Mouse (Mus musculus): ENCODE results near the gene Tsr2. TPM values are rescaled to one million over a fixed set of nuclear protein-coding genes. Genes with fewer than 3 reads are reported as not detected.
A peak's percentile ranks its signal among the peaks of the same experiment; 100 is the strongest.

Tsr2 gene
- 34.2 and 37.1 TPM in 2 replicates for polyA plus RNA-seq (2014; fragmentation: Nextera tagmentation; extraction: Ambion mirVana)

DNA sequence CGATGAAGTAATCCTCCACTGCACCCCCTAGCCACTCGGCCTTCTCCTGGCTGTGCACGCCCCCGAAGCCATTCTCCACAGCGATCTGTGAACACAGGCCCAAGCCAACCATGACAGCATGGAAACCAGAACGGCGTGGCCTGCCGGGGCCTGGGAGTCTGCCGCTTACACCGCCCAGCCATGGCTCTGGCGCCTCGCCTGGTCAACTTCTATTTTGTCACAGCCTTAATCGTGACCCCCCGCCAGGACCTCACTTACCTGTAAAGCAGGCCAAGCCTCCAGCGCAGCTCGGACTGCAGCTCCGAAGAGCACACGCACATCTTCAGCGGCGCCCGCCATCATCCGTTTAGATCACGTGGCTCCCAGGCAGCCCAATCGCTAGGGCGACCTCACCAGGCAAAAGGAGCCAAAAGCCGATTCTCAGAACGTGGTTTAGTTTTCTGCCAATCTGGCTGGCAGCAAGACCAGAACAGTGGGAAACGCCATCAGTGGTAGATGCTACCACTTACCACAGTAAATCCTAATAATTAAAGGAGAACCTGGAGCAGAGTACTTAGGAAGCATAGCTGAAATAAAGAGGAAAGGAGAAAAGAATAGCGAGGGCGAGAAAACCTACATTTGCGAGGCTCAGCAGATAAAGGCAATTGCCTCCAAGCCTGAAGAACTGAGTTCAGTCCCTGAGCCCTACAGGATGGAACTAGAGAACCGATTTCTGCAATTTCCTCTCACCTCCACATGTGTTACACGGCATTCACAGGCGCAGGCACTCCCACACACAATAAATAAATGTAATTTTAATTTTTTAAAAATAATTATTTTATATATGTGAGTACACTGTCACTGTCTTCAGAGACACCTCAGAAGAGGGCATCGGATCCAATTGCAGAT, at the start of gene Tsr2:
Tsr2 (minus strand) TSS at position 373 of the 888 bp plus-strand sequence.
- ATAC-seq (ENCODE audit: insufficient number of reproducible peaks, insufficient read depth, low FRiP score, low read depth) = peak; percentile 88
- H3K36me3 ChIP-seq (ENCODE audit: control insufficient read depth, insufficient read depth, low read length) = no peaks in the 10 kb centered on the region
- no peak within 1 kb of the TSS for H3K27ac ChIP-seq (ENCODE audit: low read length)
- no peaks in the 10 kb centered on the region for H3K27me3 ChIP-seq (ENCODE audit: control insufficient read depth, insufficient read depth, low read length)
- peak within 1 kb of the TSS; percentile 58 for H3K4me3 ChIP-seq (ENCODE audit: low read depth, low read length)
- WGBS = 23% methylated on average over 35 of the region's 35 CpGs
- peak within 1 kb of the TSS; percentile 36 for H3K9ac ChIP-seq (replicated peaks; ENCODE audit: low read depth, low read length)
- no peaks in the 10 kb centered on the region for H3K9me3 ChIP-seq (ENCODE audit: control insufficient read depth, low read depth, low read length)
- H3K4me1 ChIP-seq (ENCODE audit: control insufficient read depth, insufficient read depth, low read length) = no peaks in the 10 kb centered on the region
- peak within 1 kb of the TSS; percentile 50 for H3K4me2 ChIP-seq (replicated peaks; ENCODE audit: low read depth, low read length)

DNA sequence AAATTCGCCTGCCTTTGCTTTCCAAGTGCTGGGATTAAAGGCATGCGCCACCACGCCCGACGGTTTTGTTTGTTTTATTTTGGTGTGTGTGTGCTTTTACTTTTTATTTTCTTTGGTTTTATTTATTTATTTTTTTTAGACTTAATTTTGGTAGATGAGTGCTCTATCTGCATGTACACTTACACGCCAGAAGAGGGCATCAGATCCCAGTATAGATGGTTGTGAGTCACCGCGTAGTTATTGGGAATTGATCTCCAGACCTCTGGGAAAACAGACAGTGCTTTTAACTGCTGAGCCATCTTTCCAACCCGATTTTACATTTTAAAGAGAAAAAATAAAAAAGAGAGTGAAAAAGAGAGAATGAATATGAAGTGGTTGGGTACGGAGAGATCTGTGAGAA, 36.4 kb upstream of the Tsr2 start:
- Histone ChIP-seq H3K27ac (ENCODE audit: low read length) (no peak overlapping the region), H3K4me3 (ENCODE audit: low read depth, low read length) (no peak overlapping the region), H3K4me1 (ENCODE audit: control insufficient read depth, insufficient read depth, low read length) (no peaks in the 10 kb centered on the region), H3K27me3 (ENCODE audit: control insufficient read depth, insufficient read depth, low read length) (no peaks in the 10 kb centered on the region), H3K36me3 (ENCODE audit: control insufficient read depth, insufficient read depth, low read length) (no peaks in the 10 kb centered on the region), H3K4me2 (replicated peaks; ENCODE audit: low read depth, low read length) (no peak overlapping the region), H3K9me3 (ENCODE audit: control insufficient read depth, low read depth, low read length) (no peaks in the 10 kb centered on the region), H3K9ac (replicated peaks; ENCODE audit: low read depth, low read length) (no peak overlapping the region)
- no peak for ATAC-seq (ENCODE audit: insufficient number of reproducible peaks, insufficient read depth, low FRiP score, low read depth)
- WGBS = 31% methylated on average over 10 of the region's 10 CpGs

DNA sequence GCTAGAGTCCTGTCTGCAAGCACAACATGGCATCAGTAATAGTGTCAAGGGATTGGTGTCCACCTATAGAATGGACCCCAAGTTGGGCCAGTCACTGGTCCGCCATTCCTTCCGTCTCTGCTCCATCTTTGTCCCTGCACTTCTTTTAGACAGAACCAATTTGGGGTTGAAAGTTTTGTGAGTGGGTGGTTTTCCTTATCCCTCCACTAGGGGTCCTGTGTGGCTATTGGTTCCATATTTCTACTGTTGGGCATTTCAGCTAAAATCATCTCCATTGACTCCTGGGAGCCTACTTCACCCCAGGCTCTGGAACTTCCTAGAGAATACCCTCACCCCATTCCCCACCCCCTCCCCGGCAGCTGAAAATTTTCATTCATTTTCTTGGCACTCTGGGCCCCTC, 34.1 kb upstream of the Tsr2 start:
- Histone ChIP-seq H3K4me3 (ENCODE audit: low read depth, low read length) (no peak overlapping the region), H3K27me3 (ENCODE audit: control insufficient read depth, insufficient read depth, low read length) (no peaks in the 10 kb centered on the region), H3K27ac (ENCODE audit: low read length) (no peak overlapping the region), H3K4me2 (replicated peaks; ENCODE audit: low read depth, low read length) (no peak overlapping the region), H3K4me1 (ENCODE audit: control insufficient read depth, insufficient read depth, low read length) (no peaks in the 10 kb centered on the region), H3K9me3 (ENCODE audit: control insufficient read depth, low read depth, low read length) (no peaks in the 10 kb centered on the region), H3K9ac (replicated peaks; ENCODE audit: low read depth, low read length) (no peak overlapping the region), H3K36me3 (ENCODE audit: control insufficient read depth, insufficient read depth, low read length) (no peaks in the 10 kb centered on the region)
- ATAC-seq (ENCODE audit: insufficient number of reproducible peaks, insufficient read depth, low FRiP score, low read depth) = no peak
- 88% methylated on average over 3 of the region's 3 CpGs for WGBS

DNA sequence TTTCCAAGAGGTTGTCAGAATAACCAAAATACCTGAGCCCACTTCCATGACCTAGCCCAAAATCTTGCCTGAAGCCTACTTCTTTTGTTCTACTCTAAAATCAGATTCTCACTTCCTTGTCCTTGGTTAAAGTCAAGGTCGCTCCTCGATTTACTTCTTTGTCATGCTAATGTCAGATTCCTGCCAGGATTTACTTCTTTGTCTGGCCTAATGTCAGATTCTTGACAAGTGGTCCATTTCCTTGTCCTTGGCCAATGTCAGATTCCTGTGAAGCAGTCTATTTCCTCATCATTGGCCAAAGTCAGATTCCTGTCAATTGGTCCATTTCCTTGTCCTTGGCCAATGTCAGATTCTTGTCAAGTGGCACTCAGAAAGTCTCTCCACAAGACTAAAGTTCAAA, 27.6 kb upstream of the Tsr2 start:
- ATAC-seq (ENCODE audit: insufficient number of reproducible peaks, insufficient read depth, low FRiP score, low read depth) = no peak
- 70% methylated on average over 2 of the region's 2 CpGs for WGBS
- no peak overlapping the region for H3K4me3 ChIP-seq (ENCODE audit: low read depth, low read length)
- no peak overlapping the region for H3K27ac ChIP-seq (ENCODE audit: low read length)
- H3K9me3 ChIP-seq (ENCODE audit: control insufficient read depth, low read depth, low read length) = no peaks in the 10 kb centered on the region
- no peak overlapping the region for H3K4me2 ChIP-seq (replicated peaks; ENCODE audit: low read depth, low read length)
- no peak overlapping the region for H3K9ac ChIP-seq (replicated peaks; ENCODE audit: low read depth, low read length)
- no peaks in the 10 kb centered on the region for H3K36me3 ChIP-seq (ENCODE audit: control insufficient read depth, insufficient read depth, low read length)
- no peaks in the 10 kb centered on the region for H3K27me3 ChIP-seq (ENCODE audit: control insufficient read depth, insufficient read depth, low read length)
- H3K4me1 ChIP-seq (ENCODE audit: control insufficient read depth, insufficient read depth, low read length) = no peaks in the 10 kb centered on the region

DNA sequence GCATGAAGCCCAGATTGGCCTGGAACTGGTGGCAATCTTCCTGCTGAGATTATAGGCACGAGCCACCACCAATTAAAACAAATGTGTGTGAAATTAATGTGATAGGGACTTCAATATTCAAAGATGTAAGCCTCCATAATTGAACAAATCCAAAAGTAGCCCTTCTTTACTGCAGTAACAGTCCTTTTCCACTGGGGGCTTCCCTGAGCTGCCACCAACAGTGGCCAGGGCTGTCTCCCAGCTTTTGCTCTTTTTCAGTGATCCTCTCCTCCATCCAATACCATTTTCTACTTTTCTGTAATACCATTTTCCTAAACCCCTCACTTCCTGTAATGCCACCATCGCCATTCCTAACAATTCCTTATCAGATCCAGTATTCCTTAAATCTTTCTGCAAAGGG, 21.1 kb upstream of the Tsr2 start:
- Histone ChIP-seq H3K9me3 (ENCODE audit: control insufficient read depth, low read depth, low read length) (no peaks in the 10 kb centered on the region), H3K4me3 (ENCODE audit: low read depth, low read length) (no peak overlapping the region), H3K36me3 (ENCODE audit: control insufficient read depth, insufficient read depth, low read length) (no peaks in the 10 kb centered on the region), H3K9ac (replicated peaks; ENCODE audit: low read depth, low read length) (no peak overlapping the region), H3K4me1 (ENCODE audit: control insufficient read depth, insufficient read depth, low read length) (no peaks in the 10 kb centered on the region), H3K27me3 (ENCODE audit: control insufficient read depth, insufficient read depth, low read length) (no peaks in the 10 kb centered on the region), H3K27ac (ENCODE audit: low read length) (no peak overlapping the region), H3K4me2 (replicated peaks; ENCODE audit: low read depth, low read length) (no peak overlapping the region)
- no peak for ATAC-seq (ENCODE audit: insufficient number of reproducible peaks, insufficient read depth, low FRiP score, low read depth)
- 9% methylated on average over 2 of the region's 2 CpGs for WGBS

DNA sequence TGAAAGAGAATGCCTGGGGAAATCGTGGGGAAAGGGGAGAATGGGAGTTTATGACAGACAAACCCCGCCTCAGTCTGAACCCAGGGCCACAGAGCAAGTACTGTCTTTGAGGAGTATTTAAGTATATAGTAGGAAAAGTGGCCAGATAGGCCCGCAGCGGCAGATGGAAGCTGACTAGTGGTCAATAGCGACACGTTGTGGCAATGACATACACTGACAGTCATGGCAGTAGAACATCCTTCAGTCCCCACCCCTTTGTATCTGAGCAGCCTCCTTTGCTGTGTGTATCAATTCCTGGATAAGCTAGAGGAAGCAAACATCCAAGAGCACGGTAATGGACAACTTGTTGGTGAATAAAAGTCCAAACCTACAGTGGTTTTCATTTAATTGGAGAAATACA, 20.5 kb upstream of the Tsr2 start:
- no peak for ATAC-seq (ENCODE audit: insufficient number of reproducible peaks, insufficient read depth, low FRiP score, low read depth)
- Histone ChIP-seq H3K9me3 (ENCODE audit: control insufficient read depth, low read depth, low read length) (no peaks in the 10 kb centered on the region), H3K36me3 (ENCODE audit: control insufficient read depth, insufficient read depth, low read length) (no peaks in the 10 kb centered on the region), H3K4me3 (ENCODE audit: low read depth, low read length) (no peak overlapping the region), H3K4me2 (replicated peaks; ENCODE audit: low read depth, low read length) (no peak overlapping the region), H3K27me3 (ENCODE audit: control insufficient read depth, insufficient read depth, low read length) (no peaks in the 10 kb centered on the region), H3K9ac (replicated peaks; ENCODE audit: low read depth, low read length) (no peak overlapping the region), H3K27ac (ENCODE audit: low read length) (no peak overlapping the region), H3K4me1 (ENCODE audit: control insufficient read depth, insufficient read depth, low read length) (no peaks in the 10 kb centered on the region)
- WGBS = 15% methylated on average over 7 of the region's 7 CpGs

DNA sequence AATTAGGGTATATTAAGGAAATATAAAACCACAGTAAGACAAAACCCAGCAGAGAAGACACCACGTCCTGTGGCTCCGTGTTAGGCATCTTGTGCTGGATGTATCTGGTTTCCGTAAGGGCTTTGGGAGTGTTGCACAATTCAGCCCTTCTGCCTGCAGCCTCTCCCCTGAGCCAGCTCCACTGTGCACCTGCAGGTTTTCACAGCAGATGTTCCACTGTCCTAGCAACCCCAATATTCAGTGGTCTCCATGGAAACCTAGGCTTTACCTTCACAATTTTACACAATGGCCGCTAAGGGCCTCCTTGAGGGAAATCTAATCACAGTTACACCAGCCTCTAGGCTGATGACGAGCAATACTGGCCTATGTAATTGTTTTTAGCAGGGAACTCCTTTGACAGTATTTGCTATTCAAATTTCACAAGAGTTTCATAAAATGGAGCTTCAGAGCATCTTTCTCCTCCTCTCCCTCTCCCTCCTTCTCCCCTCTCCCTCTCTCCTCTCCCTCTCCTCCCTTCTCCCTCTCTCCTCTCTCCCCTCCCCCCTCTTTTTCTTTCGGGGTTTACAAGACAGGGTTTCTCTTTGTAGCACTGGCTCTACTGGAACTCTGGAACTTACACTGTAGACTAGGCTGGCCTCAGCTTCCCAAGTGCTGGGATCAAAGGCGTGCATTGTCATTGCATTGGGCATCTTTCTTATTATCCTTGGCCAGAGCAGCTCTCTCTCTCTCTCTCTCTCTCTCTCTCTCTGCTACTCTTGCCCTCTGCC, 11.1 kb upstream of the Tsr2 start:
- Histone ChIP-seq H3K4me3 (ENCODE audit: low read depth, low read length) (no peak overlapping the region), H3K9me3 (ENCODE audit: control insufficient read depth, low read depth, low read length) (no peaks in the 10 kb centered on the region), H3K4me2 (replicated peaks; ENCODE audit: low read depth, low read length) (no peak overlapping the region), H3K27me3 (ENCODE audit: control insufficient read depth, insufficient read depth, low read length) (no peaks in the 10 kb centered on the region), H3K27ac (ENCODE audit: low read length) (no peak overlapping the region), H3K4me1 (ENCODE audit: control insufficient read depth, insufficient read depth, low read length) (no peaks in the 10 kb centered on the region), H3K36me3 (ENCODE audit: control insufficient read depth, insufficient read depth, low read length) (no peaks in the 10 kb centered on the region), H3K9ac (replicated peaks; ENCODE audit: low read depth, low read length) (no peak overlapping the region)
- WGBS = 55% methylated on average over 7 of the region's 7 CpGs
- ATAC-seq (ENCODE audit: insufficient number of reproducible peaks, insufficient read depth, low FRiP score, low read depth) = no peak

DNA sequence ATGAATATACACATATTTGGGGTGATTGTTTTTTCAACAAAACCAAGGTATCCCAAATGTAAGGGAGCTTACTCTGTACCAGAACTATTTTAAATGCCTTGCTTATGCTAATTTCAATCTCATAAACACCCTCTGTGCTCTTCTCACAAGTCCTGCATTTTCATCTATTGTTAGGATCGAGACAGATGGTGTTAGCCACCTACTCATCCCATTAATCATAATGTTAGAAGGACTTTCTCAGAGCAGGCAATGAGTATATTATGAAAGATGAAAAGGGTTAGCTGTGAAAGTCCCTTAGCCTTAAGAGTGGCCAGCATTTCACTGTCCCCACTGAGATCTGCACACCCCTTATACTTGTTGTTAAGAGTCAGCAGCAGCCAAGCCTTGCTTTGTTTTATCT, 8.9 kb downstream of the Tsr2 start:
- no peak overlapping the region for H3K4me2 ChIP-seq (replicated peaks; ENCODE audit: low read depth, low read length)
- ATAC-seq (ENCODE audit: insufficient number of reproducible peaks, insufficient read depth, low FRiP score, low read depth) = no peak
- no peak overlapping the region for H3K27ac ChIP-seq (ENCODE audit: low read length)
- H3K36me3 ChIP-seq (ENCODE audit: control insufficient read depth, insufficient read depth, low read length) = peaks cover 5% of the 10 kb centered on the region; the same call in 1 of the 2 replicates
- 63% methylated on average over 1 of the region's 1 CpGs for WGBS
- no peak overlapping the region for H3K4me3 ChIP-seq (ENCODE audit: low read depth, low read length)
- no peaks in the 10 kb centered on the region for H3K4me1 ChIP-seq (ENCODE audit: control insufficient read depth, insufficient read depth, low read length)
- no peaks in the 10 kb centered on the region for H3K27me3 ChIP-seq (ENCODE audit: control insufficient read depth, insufficient read depth, low read length)
- no peaks in the 10 kb centered on the region for H3K9me3 ChIP-seq (ENCODE audit: control insufficient read depth, low read depth, low read length)
- H3K9ac ChIP-seq (replicated peaks; ENCODE audit: low read depth, low read length) = no peak overlapping the region

Measured in stomach, embryonic 14.5 days (tissue).